In genomic region chr4:100273356-100273755, GRCm38 (mm10) we compare ENCODE assay signal across 16 mouse cellular contexts.
"Had no signal": no experiment of that assay in that cellular context is flagged by ENCODE, and none has a peak within 500 bp of the region (broad histone marks: within the 10 kb centered on the region; RNA-seq: fewer than 3 reads in every experiment).

No protein-coding gene starts in this region.

- H3K4me2 ChIP-seq: neural tube, embryonic 13.5 days; neural tube, embryonic 15.5 days; stomach, embryonic 15.5 days had no signal

- H3K36me3 ChIP-seq: neural tube, embryonic 13.5 days; neural tube, embryonic 15.5 days; stomach, embryonic 15.5 days had no signal

- H3K4me1 ChIP-seq: neural tube, embryonic 13.5 days; neural tube, embryonic 15.5 days; stomach, embryonic 15.5 days had no signal

- DNase-seq: retina, postnatal 1 day; right cerebral cortex, adult 18-20 months; right cerebral cortex, postnatal 14 days; right cerebral cortex, postnatal 25 days; right cerebral cortex, postnatal 4 days; spleen, adult 18-20 months; thymus, adult 18-20 months; thymus, adult 2 months; thymus, postnatal 14 days; thymus, postnatal 25 days; thymus, postnatal 36 days; thymus, postnatal 4 days had no signal

- H3K27me3 ChIP-seq: neural tube, embryonic 13.5 days; neural tube, embryonic 15.5 days; stomach, embryonic 15.5 days had no signal

- H3K4me3 ChIP-seq: neural tube, embryonic 13.5 days; neural tube, embryonic 15.5 days; stomach, embryonic 15.5 days had no signal

- H3K9me3 ChIP-seq: neural tube, embryonic 13.5 days; neural tube, embryonic 15.5 days; stomach, embryonic 15.5 days had no signal

- H3K27ac ChIP-seq: neural tube, embryonic 13.5 days; neural tube, embryonic 15.5 days; stomach, embryonic 15.5 days; stomach, postnatal 0 days had no signal

- H3K9ac ChIP-seq: neural tube, embryonic 13.5 days; neural tube, embryonic 15.5 days; stomach, embryonic 15.5 days had no signal
